Mouse (Mus musculus) left cerebral cortex, postnatal 4 days (tissue): ENCODE measurements around the gene Gm2004. TPM values are rescaled to one million over a fixed set of nuclear protein-coding genes. Genes with fewer than 3 reads are reported as not detected.
"Not testable (repeated sequence)": the region's sequence is repeated elsewhere in the genome, so short reads cannot be mapped to it uniquely, and the experiment has no call there.

Experiments used
- DNase-seq: peaks from one replicate; pipeline ENCODE4 v3.0.0-alpha.2; 2022
- intact Hi-C: fragments of 180-260 bp; cut with DNase I; formaldehyde crosslinking; loops from one replicate; pipeline ENCODE4 v1.15.1; 2025
- total RNA-seq, 2 experiments: library from RNA; stranded (reverse); gene quantifications; 2 replicates each; pipeline ENCODE4 v1.2.3; 2021

Gene Gm2004
- total RNA-seq = 1 to 10 TPM; 2.5 to 5.2 TPM

DNA sequence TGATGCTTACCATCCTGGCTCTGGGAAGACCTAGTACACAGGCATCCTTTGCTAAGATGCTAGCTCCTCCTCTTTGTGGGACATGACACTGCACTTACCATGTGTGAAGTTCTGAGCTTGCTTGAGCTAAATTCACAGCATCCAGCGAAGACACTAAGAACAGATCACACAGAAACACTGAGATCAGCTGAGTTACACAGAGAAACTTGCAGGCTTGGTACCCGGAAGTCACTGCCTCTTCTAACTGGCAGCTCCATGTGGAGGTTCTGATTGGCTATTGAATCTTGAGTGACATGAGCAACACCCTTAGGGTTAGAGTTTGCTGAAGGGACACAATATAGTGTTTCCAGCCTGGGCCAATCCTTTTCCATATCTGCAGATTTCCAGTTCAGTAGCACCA is at the start of gene Gm2004:
Gene Gm2004 (minus strand): TSS at position 101 of the 400 bp plus-strand sequence.
- DNase-seq, intact Hi-C loops: not testable (repeated sequence)

Other genes starting within 250 kb of the Gm2004 start
- 1 to 10 TPM; 4.9 to 5.9 TPM for gene Zfp966, start 218.7 kb downstream of the Gm2004 start, total RNA-seq
- 10 to 100 TPM; 39.9 to 40.0 TPM for gene Gm2026, start 184.5 kb downstream of the Gm2004 start, total RNA-seq
- gene 2210418O10Rik, start 76.7 kb upstream of the Gm2004 start, total RNA-seq = 1 to 10 TPM; 4.7 to 5.0 TPM
- gene Gm11009, start 169.7 kb upstream of the Gm2004 start, total RNA-seq = not detected